Mouse (Mus musculus) forebrain, embryonic 11.5 days (tissue): ENCODE results near the gene Sco2. TPM values are rescaled to one million over a fixed set of nuclear protein-coding genes. Genes with fewer than 3 reads are reported as not detected.

Experiments used
- ATAC-seq: fragments of 200-750 bp; cut with Nextera tagmentation; replicated peaks from 2 replicates; pipeline ENCODE4 v1.8.0; 2017; ENCODE audit warnings: moderate TSS enrichment; ENCODE audit not compliant: low FRiP score
- DNase-seq: peaks from one replicate; pipeline ENCODE4 v3.0.0-alpha.2; 2017; ENCODE audit warnings: low spot score
- H3K27ac ChIP-seq: fragments of 300-500 bp; sonication (generic); 2 replicates; pipeline ENCODE4 v1.5.1; 2014; ENCODE audit warnings: low read depth, low read length
- H3K27me3 ChIP-seq: fragments of 300-500 bp; sonication (generic); 2 replicates; pipeline ENCODE4 v1.6.1; 2014; ENCODE audit warnings: mild to moderate bottlenecking, low read length, mixed read lengths; ENCODE audit not compliant: control insufficient read depth, insufficient read depth
- H3K36me3 ChIP-seq: fragments of 300-500 bp; sonication (generic); 2 replicates; pipeline ENCODE4 v1.6.1; 2014; ENCODE audit warnings: mild to moderate bottlenecking, low read length, moderate library complexity, mixed read lengths; ENCODE audit not compliant: control insufficient read depth, insufficient read depth
- H3K4me1 ChIP-seq: fragments of 300-500 bp; sonication (generic); replicated peaks from 2 replicates; pipeline ENCODE4 v1.6.1; 2014; ENCODE audit warnings: low read length, mixed read lengths; ENCODE audit not compliant: control insufficient read depth, insufficient read depth
- H3K4me2 ChIP-seq: fragments of 300-500 bp; sonication (generic); 2 replicates; pipeline ENCODE4 v1.6.1; 2014; ENCODE audit warnings: low read depth, mild to moderate bottlenecking, low read length, moderate library complexity, mixed read lengths; ENCODE audit not compliant: severe bottlenecking
- H3K4me3 ChIP-seq: fragments of 300-500 bp; sonication (generic); 2 replicates; pipeline ENCODE4 v1.5.1; 2014; ENCODE audit warnings: low read depth, low read length
- H3K9ac ChIP-seq: fragments of 300-500 bp; sonication (generic); 2 replicates; pipeline ENCODE4 v1.6.1; 2014; ENCODE audit warnings: low read length
- H3K9me3 ChIP-seq: fragments of 300-500 bp; sonication (generic); 2 replicates; pipeline ENCODE4 v1.6.1; 2016; ENCODE audit warnings: low read length, mixed read lengths; ENCODE audit not compliant: control insufficient read depth
- WGBS: fragments of 180-500 bp; shearing (Covaris S2); extraction: QIAGEN DNeasy Blood & Tissue Kit; methylation state at CpG from one replicate; pipeline ENCODE4 v1.1.7; 2014; 5-methylcytosine and 5-hydroxymethylcytosine counted together
- polyA plus RNA-seq: library from polyadenylated mRNA; unstranded; fragments of >200 nt; fragmentation: Nextera tagmentation; extraction: Ambion mirVana; gene quantifications from 2 replicates; pipeline ENCODE4 v1.2.1, GENCODE M21; 2014

Gene Sco2
- 5.1 and 5.7 TPM in 2 replicates for polyA plus RNA-seq

DNA sequence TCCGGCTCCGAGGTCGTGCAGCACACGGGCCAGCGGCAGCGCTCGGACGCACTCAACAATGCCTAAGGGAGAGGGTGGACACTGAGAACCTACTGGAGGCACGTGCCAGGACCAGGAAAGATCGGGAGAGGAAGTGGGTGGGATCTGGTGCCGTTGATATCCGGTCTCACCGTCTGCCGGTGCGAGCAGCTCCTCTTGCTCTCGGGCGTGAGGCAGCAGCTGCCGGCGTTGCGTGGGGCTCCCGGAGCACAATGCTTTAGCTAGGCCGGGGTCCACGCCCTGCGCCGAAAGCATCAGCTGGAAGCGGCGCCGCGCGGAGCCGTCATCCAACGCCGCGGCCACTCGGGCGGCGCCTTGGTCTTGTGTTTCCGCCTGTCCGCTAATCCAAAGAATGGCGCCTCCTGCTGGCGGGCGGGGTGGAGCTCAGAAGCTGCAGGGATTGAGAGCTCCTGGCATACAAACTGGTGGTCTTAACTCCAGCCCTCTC lies at the start of gene Sco2:
TSS of gene Sco2 (minus strand) at position 85 of the 487 bp plus-strand sequence.
- H3K27ac ChIP-seq: peak within 1 kb of the TSS; percentile 80
- peak within 1 kb of the TSS; percentile 83 for H3K9ac ChIP-seq
- H3K36me3 ChIP-seq: peaks cover 17% of the 10 kb centered on the region
- 0% methylated on average over 40 of the region's 42 CpGs for WGBS
- peak within 1 kb of the TSS; percentile 89 for H3K4me2 ChIP-seq
- H3K9me3 ChIP-seq: no peaks in the 10 kb centered on the region
- peaks cover 7% of the 10 kb centered on the region for H3K4me1 ChIP-seq
- H3K4me3 ChIP-seq: peak within 1 kb of the TSS; percentile 63
- H3K27me3 ChIP-seq: peaks cover 28% of the 10 kb centered on the region
- DNase-seq (peak; percentile 98), ATAC-seq (peak; percentile 78)

DNA sequence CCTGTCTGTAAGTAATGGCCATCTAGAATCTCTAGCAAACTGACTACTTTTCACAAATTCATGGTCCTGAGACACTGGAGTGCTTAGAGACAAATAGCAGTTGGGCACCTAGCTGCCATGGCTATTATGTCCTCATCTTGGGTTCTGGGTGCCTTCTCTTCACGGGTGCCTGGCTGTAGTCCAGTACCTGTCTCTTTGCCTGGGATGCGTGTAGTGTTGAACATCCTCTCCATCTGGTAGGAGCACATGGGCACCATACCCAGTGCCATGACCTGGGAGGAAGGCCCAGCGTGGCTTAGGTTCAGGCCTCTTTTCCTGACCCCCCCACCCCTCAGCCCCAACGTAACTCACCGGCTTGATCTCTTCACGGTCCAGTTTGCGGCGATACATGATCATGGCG lies 48.3 kb upstream of the Sco2 start:
- H3K27ac ChIP-seq: no peak overlapping the region
- H3K9me3 ChIP-seq: no peaks in the 10 kb centered on the region
- no peak overlapping the region for H3K4me3 ChIP-seq
- no peaks in the 10 kb centered on the region for H3K4me1 ChIP-seq
- WGBS: 94% methylated on average over 9 of the region's 9 CpGs
- DNase-seq (no peak), ATAC-seq (no peak)
- H3K27me3 ChIP-seq: no peaks in the 10 kb centered on the region
- H3K36me3 ChIP-seq: no peaks in the 10 kb centered on the region
- H3K4me2 ChIP-seq: no peak overlapping the region
- H3K9ac ChIP-seq: no peak overlapping the region

DNA sequence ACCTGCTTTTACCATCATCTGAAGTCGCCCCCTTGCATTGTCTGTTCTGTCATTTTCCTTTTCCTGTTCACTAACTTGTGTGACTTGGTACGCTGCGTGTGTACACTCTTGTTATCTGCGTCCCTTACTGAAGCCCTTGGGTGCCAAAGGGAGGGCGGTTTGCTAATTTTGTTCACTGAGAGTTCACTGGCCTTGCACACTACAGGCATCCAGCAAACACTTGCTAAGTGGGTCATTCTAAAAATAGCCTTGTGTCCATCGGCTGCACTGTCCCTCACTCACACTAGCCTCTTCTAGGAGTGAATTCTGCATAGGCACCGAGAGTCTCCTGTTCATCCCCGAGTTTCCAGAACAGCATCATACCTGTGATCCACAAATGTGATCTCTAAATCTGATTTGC lies 41.6 kb upstream of the Sco2 start:
- no peaks in the 10 kb centered on the region for H3K9me3 ChIP-seq
- no peak for DNase-seq
- no peak overlapping the region for H3K4me2 ChIP-seq
- no peak overlapping the region for H3K9ac ChIP-seq
- H3K27me3 ChIP-seq: no peaks in the 10 kb centered on the region
- H3K4me1 ChIP-seq: no peaks in the 10 kb centered on the region
- no peak for ATAC-seq
- no peaks in the 10 kb centered on the region for H3K36me3 ChIP-seq
- no peak overlapping the region for H3K4me3 ChIP-seq
- no peak overlapping the region for H3K27ac ChIP-seq
- 93% methylated on average over 8 of the region's 8 CpGs for WGBS

DNA sequence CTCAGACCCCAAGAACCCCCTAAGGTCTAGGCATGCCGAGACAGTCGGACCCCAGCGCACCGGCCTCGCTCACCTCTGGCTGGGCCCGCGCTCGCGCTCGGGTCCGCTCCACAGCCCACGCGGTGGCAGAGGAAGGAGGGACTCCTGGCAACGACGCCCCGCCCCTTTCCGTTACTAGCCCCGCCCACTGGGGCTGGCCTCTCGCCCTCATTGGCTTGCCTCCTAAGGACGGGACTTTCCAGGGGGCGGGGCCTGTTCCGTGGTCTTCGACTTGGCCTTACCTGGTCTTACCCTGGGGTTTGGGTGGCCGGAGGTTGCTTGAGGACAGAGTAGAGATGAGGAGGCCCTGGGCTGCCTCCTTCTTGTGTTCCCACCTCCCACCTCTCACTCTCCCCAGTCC lies 36.5 kb upstream of the Sco2 start, which contains the start of gene Syce3:
TSS of gene Syce3 (minus strand) at position 386 of the 400 bp plus-strand sequence.
- Histone ChIP-seq H3K9ac (no peak within 1 kb of the TSS), H3K4me1 (no peaks in the 10 kb centered on the region), H3K27ac (no peak within 1 kb of the TSS), H3K9me3 (peaks cover 3% of the 10 kb centered on the region; the same call in 1 of the 2 replicates), H3K4me3 (no peak within 1 kb of the TSS), H3K4me2 (no peak within 1 kb of the TSS), H3K36me3 (no peaks in the 10 kb centered on the region), H3K27me3 (no peaks in the 10 kb centered on the region)
- ATAC-seq (no peak), DNase-seq (no peak)
- 92% methylated on average over 24 of the region's 24 CpGs for WGBS

DNA sequence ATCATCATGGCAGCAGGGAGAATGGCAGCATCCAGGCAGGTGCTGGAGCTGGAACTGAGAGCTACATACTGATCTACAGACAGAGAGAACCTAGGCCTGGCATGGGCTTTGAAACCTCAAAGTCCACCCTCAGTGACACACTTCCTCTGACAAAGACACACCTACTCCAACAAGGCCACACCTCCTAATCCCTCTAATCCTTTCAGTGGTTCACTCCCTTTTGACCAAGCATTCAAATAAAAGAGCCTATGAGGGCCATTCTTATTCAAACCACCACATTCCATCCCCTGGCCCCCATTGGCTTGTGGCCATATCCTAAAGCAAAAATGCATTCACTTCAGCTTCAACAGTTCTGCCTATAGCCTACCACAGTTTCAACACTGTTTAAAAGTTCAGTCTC lies 33.0 kb upstream of the Sco2 start:
- Histone ChIP-seq H3K36me3 (no peaks in the 10 kb centered on the region), H3K9me3 (peaks cover 3% of the 10 kb centered on the region; the same call in 1 of the 2 replicates)
- no peak for ATAC-seq

DNA sequence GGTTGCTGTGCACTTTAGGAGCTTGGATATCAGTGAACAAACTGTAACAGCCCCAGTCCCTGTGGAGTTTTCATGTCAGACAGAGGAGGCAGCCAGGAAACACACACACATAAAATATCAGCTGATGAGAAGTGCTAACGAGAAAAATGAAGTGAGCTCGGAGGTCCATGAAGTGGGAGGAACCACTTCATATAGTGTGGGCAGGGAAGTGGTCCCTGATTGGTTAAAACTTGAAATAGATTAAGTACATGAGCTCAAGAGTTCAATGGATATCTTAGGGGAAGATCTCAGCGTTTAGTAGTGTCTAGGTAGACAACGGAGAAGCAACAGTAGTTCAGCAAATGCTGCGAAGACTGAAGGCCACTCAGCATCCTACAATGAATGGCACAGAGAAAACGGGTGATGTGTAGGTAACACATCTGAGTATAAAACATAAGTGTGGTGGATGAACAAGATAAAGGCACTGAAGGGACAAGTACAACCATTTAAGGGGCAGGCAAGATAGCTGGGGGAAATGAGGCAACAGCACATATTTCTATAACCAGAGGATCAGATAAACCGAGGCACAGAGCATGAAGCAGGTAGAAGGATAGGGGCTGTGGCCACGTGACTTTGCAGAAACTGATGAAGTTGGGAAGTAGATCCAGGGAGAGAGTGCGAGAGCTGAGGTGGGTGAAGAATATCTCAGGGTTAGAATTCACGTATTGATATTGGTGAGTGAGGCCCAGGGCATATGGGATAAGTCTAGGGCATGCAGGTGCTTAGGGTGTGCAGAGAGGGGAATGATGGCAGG lies 31.4 kb upstream of the Sco2 start:
- H3K4me3 ChIP-seq: no peak overlapping the region
- peaks cover 3% of the 10 kb centered on the region; the same call in 1 of the 2 replicates for H3K9me3 ChIP-seq
- H3K4me2 ChIP-seq: no peak overlapping the region
- no peak overlapping the region for H3K9ac ChIP-seq
- ATAC-seq: no peak
- no peaks in the 10 kb centered on the region for H3K27me3 ChIP-seq
- H3K36me3 ChIP-seq: no peaks in the 10 kb centered on the region
- DNase-seq: no peak
- H3K27ac ChIP-seq: no peak overlapping the region
- no peaks in the 10 kb centered on the region for H3K4me1 ChIP-seq
- 87% methylated on average over 10 of the region's 10 CpGs for WGBS

More for the DNA sequence above, 33.0 kb upstream of the Sco2 start:
- no peaks in the 10 kb centered on the region for H3K4me1 ChIP-seq
- H3K9ac ChIP-seq: no peak overlapping the region
- no peak overlapping the region for H3K4me2 ChIP-seq
- no peak overlapping the region for H3K4me3 ChIP-seq
- H3K27me3 ChIP-seq: no peaks in the 10 kb centered on the region
- DNase-seq: no peak
- H3K27ac ChIP-seq: no peak overlapping the region

DNA sequence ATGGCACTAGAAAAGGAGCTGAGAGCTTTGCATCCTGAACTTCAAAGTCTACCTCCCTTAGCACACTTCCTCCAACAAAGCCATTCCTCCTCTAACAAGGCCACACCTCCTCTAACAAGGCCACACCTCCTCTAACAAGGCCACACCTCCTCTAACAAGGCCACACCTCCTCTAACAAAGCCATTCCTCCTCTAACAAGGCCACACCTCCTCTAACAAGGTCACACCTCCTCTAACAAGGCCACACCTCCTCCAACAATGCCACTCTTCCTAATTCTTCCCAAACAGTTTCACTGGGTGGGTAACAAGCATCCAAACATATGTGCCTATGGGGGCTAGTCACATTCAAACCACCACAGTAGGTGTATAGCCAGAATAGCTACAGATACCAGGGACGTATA lies 28.8 kb upstream of the Sco2 start:
- H3K4me1 ChIP-seq: no peaks in the 10 kb centered on the region
- DNase-seq (no peak), ATAC-seq (no peak)
- no peak overlapping the region for H3K4me2 ChIP-seq
- H3K36me3 ChIP-seq: no peaks in the 10 kb centered on the region
- 85% methylated on average over 1 of the region's 1 CpGs for WGBS
- H3K9me3 ChIP-seq: no peaks in the 10 kb centered on the region
- H3K27me3 ChIP-seq: no peaks in the 10 kb centered on the region
- H3K27ac ChIP-seq: no peak overlapping the region
- no peak overlapping the region for H3K9ac ChIP-seq
- no peak overlapping the region for H3K4me3 ChIP-seq

DNA sequence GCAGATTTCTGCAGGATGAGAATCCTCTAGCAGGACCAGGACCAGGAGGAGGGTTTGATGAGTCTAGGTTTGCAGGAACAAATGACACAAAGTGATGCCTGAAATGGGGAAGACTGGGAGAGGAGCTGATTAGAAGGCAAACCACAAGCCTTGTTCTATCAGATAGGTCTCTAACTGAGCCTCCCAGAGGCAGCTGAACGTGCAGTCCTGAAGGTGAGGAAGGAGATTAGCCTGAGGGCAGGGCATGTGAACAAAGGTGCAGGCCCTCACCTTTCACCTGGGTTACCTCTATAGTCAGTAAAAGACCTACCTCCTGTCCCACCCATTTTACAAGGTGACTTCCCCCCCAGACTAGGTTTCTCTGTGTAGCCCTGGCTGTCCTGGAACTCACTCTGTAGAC lies 26.1 kb upstream of the Sco2 start:
- H3K4me1 ChIP-seq: no peaks in the 10 kb centered on the region
- H3K27me3 ChIP-seq: no peaks in the 10 kb centered on the region
- H3K4me2 ChIP-seq: no peak overlapping the region
- no peaks in the 10 kb centered on the region for H3K36me3 ChIP-seq
- no peak overlapping the region for H3K27ac ChIP-seq
- WGBS: 57% methylated on average over 1 of the region's 1 CpGs
- H3K9ac ChIP-seq: no peak overlapping the region
- DNase-seq (no peak), ATAC-seq (no peak)
- no peaks in the 10 kb centered on the region for H3K9me3 ChIP-seq
- H3K4me3 ChIP-seq: no peak overlapping the region

DNA sequence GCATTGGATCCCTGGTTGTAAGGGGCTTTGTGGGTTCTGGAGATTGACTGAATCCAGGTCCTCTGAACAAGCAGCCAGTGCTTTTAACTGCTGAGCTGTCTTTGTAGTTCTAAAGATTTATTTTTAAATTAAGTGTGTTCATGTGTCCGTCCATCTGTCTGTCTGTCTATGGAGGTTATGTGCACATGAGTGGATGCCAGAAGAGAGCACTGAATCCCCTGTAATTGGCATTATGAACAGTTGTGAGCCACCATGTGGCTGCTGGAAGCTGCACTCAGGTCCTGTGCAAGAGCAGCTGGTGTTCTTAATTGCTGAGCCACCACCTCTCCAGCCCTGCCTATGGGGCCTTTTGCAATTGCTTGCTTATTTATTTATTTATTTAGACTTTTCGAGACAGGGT lies 24.5 kb upstream of the Sco2 start:
- WGBS: 70% methylated on average over 2 of the region's 2 CpGs
- Histone ChIP-seq H3K4me3 (no peak overlapping the region), H3K4me1 (no peaks in the 10 kb centered on the region), H3K27me3 (no peaks in the 10 kb centered on the region), H3K9ac (no peak overlapping the region), H3K4me2 (no peak overlapping the region), H3K27ac (no peak overlapping the region), H3K36me3 (no peaks in the 10 kb centered on the region), H3K9me3 (no peaks in the 10 kb centered on the region)
- no peak for DNase-seq
- ATAC-seq: no peak
